Mouse (Mus musculus): ENCODE results near the gene Zdhhc14. TPM values are rescaled to one million over a fixed set of nuclear protein-coding genes. Genes with fewer than 3 reads are reported as not detected.
"Not testable (repeated sequence)": the region's sequence is repeated elsewhere in the genome, so short reads cannot be mapped to it uniquely, and the experiment has no call there.

The Zdhhc14 gene
- polyA plus RNA-seq, 2 experiments from 2014 or later, result 0.15 to 0.17 TPM

DNA sequence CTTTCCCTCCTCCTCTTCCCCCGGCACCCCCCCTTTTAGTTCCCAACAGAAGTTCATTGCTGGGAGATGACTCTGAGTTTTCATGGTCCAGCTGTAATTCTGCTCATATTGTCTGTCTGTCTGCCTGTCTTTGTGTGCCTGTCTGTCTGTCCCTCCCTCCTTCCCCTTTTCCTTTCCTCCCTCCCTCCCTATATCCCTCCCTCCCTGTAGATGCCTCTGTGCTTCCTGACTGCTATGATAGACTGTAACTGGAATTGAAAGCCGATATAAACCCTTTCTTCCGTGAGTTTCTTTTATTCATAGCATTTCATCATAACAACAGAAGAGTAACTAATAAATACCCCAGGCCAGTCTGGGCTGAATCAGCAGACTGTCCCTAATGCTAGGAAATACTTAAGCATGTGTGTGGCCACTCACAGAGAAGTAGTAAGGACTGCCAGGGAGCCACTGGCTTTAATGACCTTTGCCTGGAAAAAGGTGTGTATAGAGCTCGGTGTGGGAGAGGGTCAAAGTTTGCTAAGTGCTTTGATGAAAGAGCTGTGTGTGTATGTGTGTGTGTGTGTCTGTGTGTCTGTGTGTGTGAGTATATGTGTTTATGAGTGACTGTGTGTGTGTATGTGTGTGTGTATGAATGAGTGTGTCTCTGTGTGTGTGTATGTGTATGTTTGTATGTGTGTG, 117.7 kb downstream of the Zdhhc14 start:
- no peak for ATAC-seq

- no peak for ATAC-seq
Observed at GRCm38 (mm10) chr17:5612236-5612635, 119.9 kb downstream of the Zdhhc14 start.

- no peak for ATAC-seq
Observed at GRCm38 (mm10) chr17:5614771-5615318, 122.5 kb downstream of the Zdhhc14 start.

DNA sequence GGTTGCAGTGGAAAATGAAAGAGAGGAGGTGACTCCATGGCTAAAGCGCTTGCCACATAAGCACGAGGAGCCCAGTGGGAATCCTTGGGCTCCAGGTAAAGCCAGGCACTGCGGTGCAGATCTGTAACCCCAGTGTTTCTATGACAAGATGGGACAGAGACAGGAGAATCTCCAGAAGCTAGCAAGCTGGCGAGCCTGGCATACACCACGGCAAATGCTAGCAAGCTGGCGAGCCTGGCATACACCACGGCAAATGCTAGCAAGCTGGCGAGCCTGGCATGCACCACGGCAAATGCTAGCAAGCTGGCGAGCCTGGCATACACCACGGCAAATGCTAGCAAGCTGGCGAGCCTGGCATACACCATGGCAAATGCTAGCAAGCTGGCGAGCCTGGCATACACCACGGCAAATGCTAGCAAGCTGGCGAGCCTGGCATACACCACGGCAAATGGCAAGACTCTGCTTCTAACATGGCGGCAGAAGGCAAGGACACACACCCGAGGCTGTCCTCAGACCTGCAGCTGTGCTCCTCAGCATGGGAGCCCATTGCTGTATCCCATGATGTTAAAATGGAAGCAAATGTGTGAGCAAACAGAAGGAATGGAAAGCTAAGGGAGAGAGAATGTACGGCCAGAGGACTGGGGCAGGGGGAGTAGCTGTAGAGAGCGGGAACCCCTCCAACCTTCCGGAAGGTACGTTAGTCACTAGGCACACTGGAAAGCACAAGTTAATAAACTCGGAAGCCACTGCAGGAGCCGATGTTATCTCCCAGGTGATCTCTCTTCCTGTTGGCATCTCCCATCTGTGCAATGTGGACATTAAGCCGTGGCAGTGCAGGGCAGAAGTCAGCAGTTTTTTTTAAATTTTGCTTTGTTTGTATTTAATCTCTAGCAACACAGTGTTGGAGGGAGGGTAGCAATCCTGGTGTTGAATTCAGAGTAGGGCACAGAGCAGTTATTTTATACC, 129.6 kb downstream of the Zdhhc14 start:
- no peak for ATAC-seq

- ATAC-seq, result no peak
Observed at GRCm38 (mm10) chr17:5622764-5623163, 130.4 kb downstream of the Zdhhc14 start.

DNA sequence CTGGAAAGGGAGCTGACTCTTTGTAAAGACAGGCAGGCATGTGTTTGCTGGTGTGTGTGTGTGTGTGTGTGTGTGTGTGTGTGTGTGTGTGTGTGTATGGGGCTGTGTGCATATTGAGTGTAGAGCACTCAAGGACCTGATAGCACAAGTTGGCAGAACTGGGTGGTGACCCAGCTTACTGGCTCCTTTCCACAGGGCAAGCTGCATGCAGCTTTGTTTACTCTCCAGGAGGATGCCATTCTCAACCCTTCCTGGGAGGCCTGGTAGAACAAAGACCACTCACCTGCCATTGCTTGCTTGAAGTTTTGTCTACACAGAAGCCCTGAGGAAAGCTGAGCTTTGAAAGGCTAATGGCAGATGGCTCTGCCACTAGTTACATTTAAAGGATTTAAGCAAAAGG, 130.8 kb downstream of the Zdhhc14 start:
- no peak for ATAC-seq

DNA sequence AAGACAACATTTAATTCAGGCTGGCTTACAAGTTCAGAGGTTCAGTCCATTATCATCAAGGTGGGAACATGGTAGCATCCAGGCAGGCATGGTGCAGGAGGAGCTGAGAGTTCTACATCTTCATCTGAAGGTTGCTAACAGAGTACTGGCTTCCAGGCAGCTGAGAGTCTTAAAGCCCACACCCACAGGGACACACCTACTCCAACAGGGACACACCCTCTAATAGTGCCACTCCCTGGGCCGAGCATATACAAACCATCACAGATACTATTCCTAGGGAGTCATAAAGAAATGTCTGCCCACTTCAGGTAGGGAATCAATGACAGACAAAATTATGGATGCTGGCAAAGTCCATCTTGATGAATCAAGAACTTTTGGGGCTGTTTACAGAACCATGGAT, 132.5 kb downstream of the Zdhhc14 start:
- not testable (repeated sequence) for ATAC-seq

DNA sequence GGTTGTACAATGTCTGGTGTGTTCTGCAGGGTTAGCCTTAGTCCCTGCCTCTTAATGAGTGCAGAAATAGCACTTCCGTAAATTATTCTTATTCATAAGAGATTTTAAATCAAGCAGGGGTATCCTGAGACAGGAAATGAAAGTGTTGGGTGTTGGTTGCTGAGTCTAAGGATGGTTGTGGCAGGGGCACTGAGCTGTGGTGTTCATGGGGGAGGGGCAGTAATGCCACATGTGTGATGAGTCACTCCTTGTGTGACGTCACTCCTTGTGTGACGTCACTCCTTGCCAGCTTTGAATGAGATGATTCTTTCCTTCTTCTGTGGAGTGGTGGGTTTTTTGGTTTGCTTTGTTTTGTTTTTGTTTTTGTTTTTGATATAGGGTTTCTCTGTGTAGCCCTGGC, 134.0 kb downstream of the Zdhhc14 start:
- ATAC-seq, result no peak

GRCm38 (mm10) chr17:5627664-5628063, 135.3 kb downstream of the Zdhhc14 start:
- no peak for ATAC-seq

GRCm38 (mm10) chr17:5629651-5630050, 137.3 kb downstream of the Zdhhc14 start:
- ATAC-seq, result no peak

- no peak for ATAC-seq
Observed at GRCm38 (mm10) chr17:5635254-5635653, 142.9 kb downstream of the Zdhhc14 start.

DNA sequence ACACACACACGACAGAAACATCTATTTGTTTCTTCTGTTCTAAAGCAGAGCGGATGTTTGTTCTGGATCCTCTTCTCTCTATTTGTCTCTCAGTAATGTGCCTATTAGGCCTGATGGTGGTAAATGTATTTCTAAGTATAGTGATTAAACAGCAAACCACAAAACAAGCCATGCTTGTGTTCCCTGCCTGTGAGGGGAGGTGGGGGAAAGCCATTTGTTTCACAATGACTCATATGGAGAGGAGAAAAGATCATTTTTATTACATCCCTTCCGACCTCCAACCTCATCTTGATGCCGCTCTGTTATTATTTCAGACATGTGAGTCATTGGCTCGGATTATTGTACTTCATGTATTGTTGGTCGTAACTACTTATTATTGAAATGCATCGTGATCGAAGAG, 149.1 kb downstream of the Zdhhc14 start:
- peak; percentile 67 for ATAC-seq

DNA sequence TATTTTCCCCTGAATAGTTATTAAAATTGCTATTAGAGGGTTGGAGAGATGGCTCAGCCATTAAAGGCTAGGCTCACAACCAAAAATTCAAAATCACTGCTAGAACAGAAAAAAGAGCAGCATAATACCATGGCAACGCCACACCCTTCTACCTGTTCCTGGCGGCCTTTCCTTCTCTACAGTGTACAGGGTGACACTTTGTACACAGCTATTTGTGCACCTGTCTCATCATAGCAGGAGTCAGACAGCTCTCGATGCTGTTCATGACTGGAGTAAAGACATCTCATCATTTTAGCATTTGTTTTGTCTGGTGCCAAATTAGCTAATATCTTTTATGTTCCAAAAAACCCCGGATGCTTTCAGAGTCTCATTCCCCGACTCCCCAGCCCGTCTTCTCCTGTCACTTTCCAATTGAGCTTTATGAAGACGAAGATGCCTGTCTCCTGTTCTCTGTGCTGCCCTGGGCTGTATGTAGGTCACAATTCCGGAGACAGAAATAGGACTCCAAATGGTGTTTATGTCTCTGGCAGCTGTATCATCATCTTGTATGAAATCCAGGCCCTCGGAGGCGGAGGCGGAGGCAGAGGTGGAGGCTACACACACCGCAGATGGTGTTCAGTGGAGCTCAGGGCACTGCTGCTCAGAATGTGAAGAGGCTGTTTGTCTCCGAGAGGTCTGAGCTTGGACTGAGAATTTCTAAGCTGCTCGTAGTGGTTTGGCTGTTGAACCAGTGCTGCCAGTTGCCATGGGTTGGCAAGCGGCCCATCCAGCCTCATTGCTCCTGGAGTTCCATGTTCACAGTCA, 150.8 kb downstream of the Zdhhc14 start:
- no peak for ATAC-seq

GRCm38 (mm10) chr17:5650124-5650523, 157.8 kb downstream of the Zdhhc14 start:
- peak; percentile 29 for ATAC-seq

DNA sequence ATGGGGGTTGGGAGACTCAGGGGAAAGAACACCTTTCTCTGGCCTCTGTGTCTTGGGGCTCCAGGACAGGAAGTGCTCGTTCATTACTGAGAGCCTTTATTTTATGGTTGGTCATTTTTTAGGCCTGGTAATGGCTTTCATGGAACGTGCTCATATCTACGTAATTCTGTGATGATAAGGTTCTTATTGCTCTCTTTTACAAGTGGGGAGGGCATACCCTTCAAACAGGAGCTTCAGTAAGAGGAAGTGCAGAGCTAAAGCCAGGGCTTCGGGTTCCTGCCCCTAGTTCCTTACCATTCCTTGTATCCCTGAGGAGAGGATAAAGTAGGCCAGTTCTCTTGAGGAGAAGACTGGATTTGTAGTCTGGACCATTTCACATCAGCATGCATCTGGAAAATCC, 158.3 kb downstream of the Zdhhc14 start:
- ATAC-seq, result no peak

GRCm38 (mm10) chr17:5651551-5651950, 159.2 kb downstream of the Zdhhc14 start:
- ATAC-seq, result peak; percentile 83

DNA sequence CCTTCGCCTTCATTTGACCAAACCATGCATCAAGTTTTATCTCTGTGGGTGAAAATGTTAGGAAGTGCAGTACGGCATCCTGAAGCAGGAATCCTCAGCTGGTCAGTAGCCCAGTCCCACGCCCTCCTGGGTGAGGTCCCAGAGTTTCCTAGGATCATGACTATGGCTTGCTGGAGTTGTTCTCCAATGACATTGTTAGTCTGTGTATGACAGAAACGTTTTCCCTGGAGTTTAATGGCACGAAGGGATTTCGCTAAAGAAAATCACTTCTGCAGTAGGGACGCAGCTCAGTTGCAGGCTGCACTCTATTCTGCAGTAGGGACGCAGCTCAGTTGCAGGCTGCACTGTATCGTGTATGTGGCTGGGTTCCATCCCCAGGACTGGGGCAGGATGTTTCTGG, 161.6 kb downstream of the Zdhhc14 start:
- ATAC-seq, result no peak

DNA sequence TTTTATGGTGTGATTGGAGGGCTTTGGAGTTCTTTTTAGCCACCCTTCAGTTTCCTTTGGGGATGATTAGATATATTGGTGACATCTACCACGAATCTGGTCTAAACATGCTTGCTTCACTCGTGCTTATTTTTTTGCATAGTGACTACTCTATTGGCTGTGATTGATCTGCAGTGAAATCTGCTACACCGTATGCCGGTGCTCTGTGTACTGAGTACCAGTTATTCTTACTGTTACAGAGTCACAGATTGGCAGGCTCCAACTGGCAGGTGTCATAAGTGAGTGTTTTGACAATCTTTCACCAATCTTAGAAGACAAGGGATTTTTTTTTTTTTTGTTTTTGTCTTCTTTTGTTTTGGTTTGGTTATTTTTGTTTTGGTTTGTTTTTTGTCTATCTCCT, 163.2 kb downstream of the Zdhhc14 start:
- no peak for ATAC-seq

DNA sequence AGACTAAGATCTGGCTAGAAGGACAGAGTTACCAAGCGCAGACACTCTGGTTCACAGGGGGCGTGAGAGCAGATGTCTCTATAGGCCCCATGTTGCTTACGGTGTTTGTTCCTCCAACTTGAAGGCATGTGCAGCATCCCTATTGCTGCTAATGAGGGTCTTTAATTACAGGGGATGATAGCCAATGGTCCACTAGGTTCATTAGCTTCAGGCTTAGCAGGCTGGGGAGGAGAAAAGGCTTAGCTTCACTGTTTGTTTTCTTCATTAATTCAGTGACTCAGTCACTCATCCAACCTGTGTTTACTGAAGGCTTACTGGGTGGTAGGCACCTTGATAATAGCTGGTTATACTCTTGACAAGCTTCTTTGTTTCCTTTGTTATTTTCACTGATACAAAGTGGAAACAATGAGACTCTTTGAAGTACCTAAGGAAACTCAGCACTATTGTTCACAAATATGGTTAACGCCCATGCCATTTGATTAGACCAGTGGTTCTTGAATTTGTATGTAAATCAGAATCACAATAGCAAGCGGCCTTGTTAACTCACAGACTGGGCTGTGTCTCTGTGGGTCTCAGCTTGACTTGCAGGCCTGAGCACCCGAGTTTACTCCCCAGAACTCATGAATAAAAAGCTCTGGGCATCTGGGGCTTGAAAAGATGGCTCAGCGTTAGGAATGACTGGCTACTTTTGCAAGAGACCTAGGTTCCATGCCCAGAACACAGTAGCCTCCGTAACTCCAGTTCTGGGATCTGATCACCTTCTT, 168.1 kb downstream of the Zdhhc14 start:
- no peak for ATAC-seq

GRCm38 (mm10) chr17:5666652-5667051, 174.3 kb downstream of the Zdhhc14 start:
- no peak for ATAC-seq

DNA sequence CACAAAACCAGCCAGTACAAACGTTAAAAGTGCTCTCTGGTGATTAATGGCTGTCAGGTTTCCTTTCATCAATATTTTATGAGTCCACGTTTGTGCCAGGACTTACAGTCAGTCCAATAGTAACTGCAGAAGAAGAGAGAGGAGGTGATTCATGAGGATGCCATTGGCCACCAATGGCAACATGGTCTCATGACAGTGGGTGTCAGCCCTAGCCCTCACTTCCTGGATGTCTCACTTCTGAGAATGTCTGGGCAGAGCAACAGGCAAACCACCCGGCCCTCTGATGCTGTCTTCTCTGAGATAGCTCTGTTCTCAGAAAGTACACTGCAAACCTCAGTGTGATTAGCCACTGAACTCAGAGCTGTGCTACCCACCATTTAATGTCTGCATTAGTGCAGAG, 176.1 kb downstream of the Zdhhc14 start:
- ATAC-seq, result peak; percentile 65

DNA sequence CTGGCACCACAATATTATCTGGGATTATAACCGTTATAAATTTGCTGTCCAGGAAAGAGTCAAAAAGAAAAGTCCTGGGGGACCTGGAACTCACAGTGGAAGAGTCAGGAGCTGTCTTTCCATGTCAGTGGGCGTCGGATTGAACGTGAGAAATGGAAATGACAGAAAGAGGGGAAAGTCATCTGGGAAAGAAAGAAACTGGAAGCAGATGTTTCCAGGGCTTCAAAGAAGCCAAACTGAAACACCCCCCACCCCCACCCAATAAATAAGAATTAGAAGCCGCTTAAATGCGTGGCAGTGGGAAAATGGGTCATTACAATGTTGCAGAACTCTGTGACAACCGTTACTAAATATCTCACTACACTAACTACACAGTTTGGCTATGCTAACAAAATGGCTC, 176.6 kb downstream of the Zdhhc14 start:
- no peak for ATAC-seq

Data from activated CD4-positive, CD25-positive, alpha-beta regulatory T cell, adult 4 months (primary cell).